ENCODE assay signal across 9 mouse cellular contexts in the genomic region with DNA sequence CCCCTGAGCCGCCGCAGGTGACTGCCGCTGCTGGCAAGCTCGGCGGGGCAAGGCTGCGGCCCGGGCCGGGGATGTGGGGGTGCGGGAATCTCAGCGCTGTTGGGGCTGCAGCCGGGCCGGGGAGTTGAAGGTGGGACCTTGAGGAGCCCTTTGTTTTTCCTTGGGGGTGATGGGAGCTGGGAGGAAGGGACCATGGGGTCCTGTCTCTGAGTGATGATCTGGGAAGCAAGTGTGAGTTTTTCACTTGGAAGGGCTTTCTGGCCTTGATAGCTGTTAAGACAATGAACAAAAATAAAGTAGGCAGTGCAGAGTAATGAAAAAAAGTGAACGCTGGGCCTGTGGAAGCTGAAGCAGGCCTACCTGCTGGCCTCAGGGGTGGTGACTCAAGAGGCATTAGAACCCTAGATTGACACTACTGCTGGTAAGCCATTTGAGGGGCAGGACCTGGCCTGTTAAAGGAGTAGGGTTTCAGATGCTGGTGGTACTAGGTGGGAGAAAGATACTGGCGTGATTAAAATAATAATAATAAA. TPM values are rescaled to one million over a fixed set of nuclear protein-coding genes. Genes with fewer than 3 reads are reported as not detected.
A peak's percentile ranks its signal among the peaks of the same experiment; 100 is the strongest.
DNase-seq lines count a peak whose midpoint lies in the region; ATAC-seq lines count a peak whose summit lies in the region.
"Had no signal": no experiment of that assay in that cellular context is flagged by ENCODE, and none has a peak within 500 bp of the region (broad histone marks: within the 10 kb centered on the region; RNA-seq: fewer than 3 reads in every experiment).

No protein-coding gene starts in this region.

- no peaks in the 10 kb centered on the region for H3K36me3 ChIP-seq in kidney, embryonic 15.5 days
- no peaks in the 10 kb centered on the region for H3K36me3 ChIP-seq in heart, embryonic 16.5 days (ENCODE audit: control insufficient read depth, insufficient read depth)
- H3K36me3 ChIP-seq in midbrain, embryonic 10.5 days = no peaks in the 10 kb centered on the region

- 5% methylated on average over 14 of the region's 14 CpGs for WGBS in kidney, embryonic 15.5 days
- WGBS in heart, embryonic 16.5 days = 9% methylated on average over 14 of the region's 14 CpGs
- WGBS in midbrain, embryonic 10.5 days = 9% methylated on average over 14 of the region's 14 CpGs

- H3K4me2 ChIP-seq in kidney, embryonic 15.5 days = peak overlapping the region; percentile 97
- peak overlapping the region; percentile 83 for H3K4me2 ChIP-seq in heart, embryonic 16.5 days (ENCODE audit: low read depth, low read length)

- ATAC-seq in kidney, embryonic 15.5 days (replicated peaks; ENCODE audit: low FRiP score) = no peak
- no peak for ATAC-seq in heart, embryonic 16.5 days (replicated peaks; ENCODE audit: extremely low read depth, insufficient read depth, low FRiP score)
- no peak for ATAC-seq in cerebellum, adult (ENCODE audit: insufficient number of reproducible peaks, low FRiP score, low TSS enrichment)
- ATAC-seq: Patski had no signal

- peak overlapping the region; percentile 49 for H3K9ac ChIP-seq in kidney, embryonic 15.5 days
- peak overlapping the region; percentile 81 for H3K9ac ChIP-seq in heart, embryonic 16.5 days (ENCODE audit: low read length)

- H3K9me3 ChIP-seq in kidney, embryonic 15.5 days (replicated peaks) = no peaks in the 10 kb centered on the region
- no peaks in the 10 kb centered on the region for H3K9me3 ChIP-seq in heart, embryonic 16.5 days (replicated peaks; ENCODE audit: control insufficient read depth, low read length)
- H3K9me3 ChIP-seq in midbrain, embryonic 10.5 days (replicated peaks) = no peaks in the 10 kb centered on the region

- DNase-seq in kidney, postnatal 4 days = no peak
- peak; percentile 32 for DNase-seq in brain, adult 2 months (ENCODE audit: low read depth, low spot score)
- DNase-seq in midbrain, embryonic 10.5 days (ENCODE audit: low spot score) = no peak
- DNase-seq in ovary, postnatal 14 days (ENCODE audit: low spot score) = no peak
- no peak for DNase-seq in MN1 (ENCODE audit: low spot score)

- peak overlapping the region; percentile 57 for H3K4me3 ChIP-seq in kidney, embryonic 15.5 days (replicated peaks)
- peak overlapping the region; percentile 80 for H3K4me3 ChIP-seq in heart, embryonic 16.5 days (ENCODE audit: low read length)
- H3K4me3 ChIP-seq in midbrain, embryonic 10.5 days = peak overlapping the region; percentile 69

- H3K27me3 ChIP-seq in kidney, embryonic 15.5 days = peaks cover 72% of the 10 kb centered on the region
- H3K27me3 ChIP-seq in heart, embryonic 16.5 days (ENCODE audit: control insufficient read depth, insufficient read depth, low read length) = peaks cover 19% of the 10 kb centered on the region
- H3K27me3 ChIP-seq in midbrain, embryonic 10.5 days (ENCODE audit: low read depth, poor library complexity, severe bottlenecking) = peaks cover 78% of the 10 kb centered on the region

- H3K27ac ChIP-seq in kidney, embryonic 15.5 days = peak overlapping the region; percentile 63
- H3K27ac ChIP-seq in heart, embryonic 16.5 days (ENCODE audit: low read length) = peak overlapping the region; percentile 85
- no peak overlapping the region; the same call in 1 of the 2 replicates for H3K27ac ChIP-seq in midbrain, embryonic 10.5 days (replicated peaks)

- H3K4me1 ChIP-seq in kidney, embryonic 15.5 days = peaks cover 44% of the 10 kb centered on the region
- peaks cover 16% of the 10 kb centered on the region for H3K4me1 ChIP-seq in heart, embryonic 16.5 days (ENCODE audit: control insufficient read depth, insufficient read depth, low read length)
- peaks cover 46% of the 10 kb centered on the region for H3K4me1 ChIP-seq in midbrain, embryonic 10.5 days

RNA-seq across cellular contexts. Expression of a gene that starts 6.4 kb away (rescaled TPM):
- polyA plus RNA-seq in kidney, embryonic 15.5 days (2015; fragmentation: Nextera tagmentation; extraction: Ambion mirVana) = 6.7 and 7.9 TPM in 2 replicates
- 6.5 and 9.1 TPM in 2 replicates for polyA plus RNA-seq in heart, embryonic 16.5 days (2015; fragmentation: Nextera tagmentation; extraction: Ambion mirVana)
- 0.70 and 1.8 TPM in 2 replicates for polyA plus RNA-seq in midbrain, embryonic 10.5 days (2016; fragmentation: Nextera tagmentation; extraction: Ambion mirVana)
